Mouse (Mus musculus) megakaryocyte, embryonic 14.5 days (primary cell): ENCODE measurements around the gene Gse1. TPM values are rescaled to one million over a fixed set of nuclear protein-coding genes. Genes with fewer than 3 reads are reported as not detected.
A peak's percentile ranks its signal among the peaks of the same experiment; 100 is the strongest.

Experiments used
- H3K27me3 ChIP-seq: replicated peaks from 2 replicates; pipeline ENCODE3; 2012; ENCODE audit warnings: inconsistent platforms
- H3K36me3 ChIP-seq: replicated peaks from 2 replicates; pipeline ENCODE3; 2012; ENCODE audit warnings: low read length, inconsistent platforms, mixed read lengths
- H3K4me1 ChIP-seq: 2 replicates; pipeline ENCODE4 v1.6.1; 2012; ENCODE audit warnings: inconsistent platforms
- H3K4me3 ChIP-seq: replicated peaks from 2 replicates; pipeline ENCODE3; 2012; ENCODE audit warnings: moderate library complexity, mild to moderate bottlenecking, inconsistent platforms
- H3K9me3 ChIP-seq: 2 replicates; pipeline ENCODE4 v1.6.1; 2012; ENCODE audit warnings: inconsistent platforms
- FLI1 ChIP-seq: IDR thresholded peaks from 2 replicates; pipeline ENCODE4 v1.6.1; 2012; ENCODE audit warnings: low read length, inconsistent platforms, mixed read lengths
- GATA1 ChIP-seq: IDR thresholded peaks from 3 replicates; pipeline ENCODE4 v1.6.1; 2012; ENCODE audit warnings: mixed read lengths, low read length, inconsistent platforms, borderline replicate concordance
- polyA plus RNA-seq: library from polyadenylated mRNA; stranded (reverse); fragments of >175 nt; gene quantifications from 2 replicates; pipeline ENCODE4 v1.2.3, GENCODE M21; 2012; ENCODE audit warnings: low replicate concordance; ENCODE audit not compliant: insufficient read depth

Gene Gse1
- polyA plus RNA-seq, 1 experiment, result 163 TPM

DNA sequence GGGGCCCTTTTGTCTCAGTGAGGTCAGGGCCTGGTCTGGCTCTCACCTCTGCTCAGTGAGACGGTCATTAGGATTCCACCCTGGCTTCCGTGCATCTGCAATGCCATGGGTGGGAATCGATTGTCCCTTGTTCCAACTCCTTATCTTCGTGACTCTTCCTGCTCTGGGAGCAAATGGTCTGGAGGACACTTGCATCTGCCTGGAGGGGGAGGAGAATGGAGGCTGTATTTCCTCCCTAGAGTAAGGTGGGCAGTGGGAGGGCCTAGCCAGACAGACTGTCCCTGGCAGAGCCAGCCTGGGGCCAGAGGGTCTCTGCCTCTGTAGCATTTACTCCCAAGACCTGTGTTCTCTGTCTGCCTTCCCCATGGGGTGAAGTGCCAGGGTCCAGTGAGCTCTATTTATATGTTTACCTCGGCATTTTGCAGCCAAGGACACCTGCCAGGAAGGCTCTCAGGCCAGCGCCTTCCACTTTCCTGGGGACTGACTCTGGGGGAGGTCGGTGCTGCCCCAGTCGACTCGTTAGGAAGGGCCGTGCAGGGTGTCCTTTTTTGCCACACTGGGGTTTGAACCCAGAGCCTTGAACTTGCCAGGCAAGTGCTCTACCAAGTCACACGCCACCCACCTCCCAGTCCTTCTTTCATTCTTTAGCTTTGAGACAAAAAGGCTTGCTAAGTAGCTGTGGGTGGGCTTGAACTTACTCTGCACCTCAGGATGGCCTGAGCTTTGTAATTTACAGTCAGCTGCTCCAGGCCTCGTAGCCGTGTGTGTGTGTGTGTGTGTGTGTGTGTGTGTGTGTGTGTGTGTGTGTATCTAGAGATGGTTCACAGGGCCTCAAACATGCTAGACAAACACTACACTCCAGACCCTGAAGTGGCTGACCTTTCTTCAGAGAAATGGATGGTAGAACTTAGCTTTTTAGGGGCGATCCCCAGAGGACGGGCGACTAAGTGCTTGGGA is 265.5 kb downstream of the Gse1 start:
- Histone ChIP-seq H3K9me3 (no peaks in the 10 kb centered on the region), H3K4me3 (peak overlapping the region; percentile 100), H3K4me1 (peaks cover 81% of the 10 kb centered on the region), H3K27me3 (no peaks in the 10 kb centered on the region), H3K36me3 (peaks cover 88% of the 10 kb centered on the region)
- TF ChIP-seq FLI1 (no peak), GATA1 (no peak)

DNA sequence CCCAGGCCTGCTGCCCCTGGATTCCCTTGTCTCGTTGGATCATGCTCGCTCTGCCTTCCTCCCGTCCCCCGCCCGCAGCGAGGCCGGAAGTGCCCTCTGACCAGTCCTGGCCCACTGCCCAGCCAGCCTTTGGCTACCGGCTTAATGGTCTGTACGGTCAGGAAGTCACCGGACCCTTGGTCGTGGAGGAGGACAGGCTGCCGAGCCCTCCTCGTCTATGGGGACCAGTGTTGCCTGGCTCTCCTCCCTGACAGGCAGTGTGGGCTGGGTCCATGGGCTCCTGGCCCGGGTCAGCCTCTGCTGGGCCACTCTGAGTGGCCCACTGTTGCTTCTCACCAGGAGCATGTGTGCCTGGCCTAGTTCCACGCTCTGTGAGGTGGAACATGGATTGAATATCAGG is 266.6 kb downstream of the Gse1 start:
- H3K4me1 ChIP-seq, result peaks cover 92% of the 10 kb centered on the region
- H3K36me3 ChIP-seq, result peaks cover 95% of the 10 kb centered on the region
- TF ChIP-seq FLI1, result no peak
- TF ChIP-seq GATA1, result no peak
- no peaks in the 10 kb centered on the region for H3K27me3 ChIP-seq
- H3K9me3 ChIP-seq, result no peaks in the 10 kb centered on the region
- H3K4me3 ChIP-seq, result peak overlapping the region; percentile 87

DNA sequence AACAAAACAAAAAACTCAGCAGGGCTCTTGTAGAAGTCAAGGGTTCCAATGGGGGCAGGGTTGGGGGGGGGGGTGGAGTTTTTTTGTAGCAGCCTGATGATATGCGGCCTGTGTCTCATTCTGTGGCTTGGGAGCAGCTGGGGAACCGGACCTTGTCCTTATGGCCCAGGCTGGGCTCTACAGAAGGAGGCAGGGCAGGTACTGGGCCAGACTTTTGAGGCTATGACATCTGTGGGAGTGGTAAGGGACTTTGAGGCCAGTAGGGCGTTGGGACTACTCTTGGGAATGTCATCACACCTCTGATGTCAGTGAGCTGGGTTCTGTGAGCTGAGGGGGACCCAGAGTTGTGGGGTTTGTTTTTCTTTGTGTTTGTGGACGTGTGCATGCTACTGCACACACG is 267.2 kb downstream of the Gse1 start:
- TF ChIP-seq FLI1, result no peak
- no peak for TF ChIP-seq GATA1
- no peaks in the 10 kb centered on the region for H3K9me3 ChIP-seq
- peaks cover 95% of the 10 kb centered on the region for H3K36me3 ChIP-seq
- peak overlapping the region; percentile 77 for H3K4me3 ChIP-seq
- peaks cover 98% of the 10 kb centered on the region for H3K4me1 ChIP-seq
- no peaks in the 10 kb centered on the region for H3K27me3 ChIP-seq

DNA sequence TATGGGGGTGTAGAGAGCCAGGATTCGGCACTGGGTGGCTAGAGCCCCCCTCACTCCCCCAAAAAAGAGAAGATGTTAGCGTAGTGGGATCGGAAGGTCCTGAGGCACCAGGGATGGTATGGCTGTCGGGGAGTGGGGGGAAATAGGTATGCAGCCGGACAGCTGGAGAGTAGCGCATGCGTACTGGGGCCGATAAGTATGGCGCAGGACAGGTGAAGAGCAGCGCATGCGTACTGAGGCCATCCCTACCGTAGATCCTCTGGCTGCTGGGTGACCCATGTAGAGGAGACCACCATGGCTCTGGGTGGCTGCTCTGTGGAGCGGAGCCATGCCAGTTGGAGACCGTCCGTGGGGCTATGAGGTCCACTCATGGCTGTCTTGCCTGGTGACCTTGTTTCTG is 268.2 kb downstream of the Gse1 start:
- H3K9me3 ChIP-seq, result no peaks in the 10 kb centered on the region
- peaks cover 100% of the 10 kb centered on the region for H3K4me1 ChIP-seq
- TF ChIP-seq FLI1, result no peak
- TF ChIP-seq GATA1, result no peak
- H3K36me3 ChIP-seq, result peaks cover 95% of the 10 kb centered on the region
- H3K27me3 ChIP-seq, result no peaks in the 10 kb centered on the region
- peak overlapping the region; percentile 85 for H3K4me3 ChIP-seq

DNA sequence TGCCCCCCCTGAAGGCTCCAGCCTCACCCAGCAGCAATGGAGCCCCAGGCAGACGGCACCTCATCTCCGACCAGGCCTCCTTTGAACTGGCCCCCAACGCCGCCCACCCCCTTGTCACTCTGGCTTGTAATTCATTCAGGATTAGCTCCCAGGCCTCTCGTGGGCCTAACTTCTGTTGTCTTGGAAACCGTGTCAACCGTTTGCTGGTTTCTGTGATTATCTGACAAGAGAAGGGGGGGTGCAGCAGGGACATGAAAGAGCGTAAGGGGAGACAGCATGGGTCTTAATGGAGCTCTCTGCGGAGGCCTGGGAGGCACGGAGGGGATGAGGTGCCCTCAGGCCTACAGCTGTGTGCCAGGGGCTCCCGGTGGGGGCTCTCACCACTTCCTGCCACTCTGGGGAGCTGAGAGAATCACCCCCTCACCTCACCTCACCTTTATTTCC is 269.3 kb downstream of the Gse1 start:
- no peaks in the 10 kb centered on the region for H3K27me3 ChIP-seq
- H3K36me3 ChIP-seq, result peaks cover 89% of the 10 kb centered on the region
- H3K4me1 ChIP-seq, result peaks cover 100% of the 10 kb centered on the region
- TF ChIP-seq FLI1 (no peak), GATA1 (no peak)
- no peaks in the 10 kb centered on the region for H3K9me3 ChIP-seq
- H3K4me3 ChIP-seq, result peak overlapping the region; percentile 85

GRCm38 (mm10) chr8:120498349-120498831 is 270.1 kb downstream of the Gse1 start:
- H3K4me3 ChIP-seq, result peak overlapping the region; percentile 85
- H3K4me1 ChIP-seq, result peaks cover 100% of the 10 kb centered on the region

DNA sequence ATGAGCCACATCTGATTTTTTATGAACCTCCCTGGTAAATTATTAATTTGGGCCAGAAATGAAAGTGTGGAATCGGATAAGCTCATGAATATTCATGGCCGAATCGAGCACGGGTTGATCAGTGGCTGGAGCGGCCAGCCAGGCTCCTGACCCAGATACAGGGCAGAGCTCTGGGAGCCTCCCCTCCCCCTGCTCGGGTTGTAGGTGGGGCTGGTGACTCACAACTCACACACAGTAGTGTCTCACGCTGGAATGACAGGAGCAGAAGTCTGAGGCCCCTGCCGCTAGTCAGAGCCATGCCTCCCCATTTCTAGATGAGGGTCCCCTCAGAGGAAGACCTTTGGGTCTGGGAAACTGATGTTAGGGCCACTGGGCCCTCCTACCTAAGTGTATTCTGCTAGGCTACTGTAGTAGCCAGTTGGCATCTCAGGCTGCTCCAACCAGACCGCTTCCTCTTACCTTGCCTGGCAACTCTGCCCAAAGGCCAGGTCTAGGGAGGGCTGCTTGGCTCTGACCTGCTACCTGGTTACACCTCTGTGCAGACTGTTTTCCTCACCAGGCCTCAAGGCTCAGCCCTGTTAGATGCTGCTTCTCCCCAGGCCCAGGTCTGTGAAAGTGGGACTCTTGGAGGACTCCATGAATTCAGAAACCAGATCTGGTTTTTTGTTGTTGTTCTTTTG is 270.8 kb downstream of the Gse1 start:
- no peaks in the 10 kb centered on the region for H3K27me3 ChIP-seq
- TF ChIP-seq FLI1 (no peak), GATA1 (no peak)
- peak overlapping the region; percentile 85 for H3K4me3 ChIP-seq
- H3K4me1 ChIP-seq, result peaks cover 100% of the 10 kb centered on the region
- peaks cover 88% of the 10 kb centered on the region for H3K36me3 ChIP-seq
- no peaks in the 10 kb centered on the region for H3K9me3 ChIP-seq

More at GRCm38 (mm10) chr8:120498349-120498831, 270.1 kb downstream of the Gse1 start:
- no peaks in the 10 kb centered on the region for H3K27me3 ChIP-seq
- H3K9me3 ChIP-seq, result no peaks in the 10 kb centered on the region
- TF ChIP-seq FLI1, result no peak
- TF ChIP-seq GATA1, result no peak
- peaks cover 89% of the 10 kb centered on the region for H3K36me3 ChIP-seq

GRCm38 (mm10) chr8:120500701-120501261 is 272.5 kb downstream of the Gse1 start:
- TF ChIP-seq FLI1 (no peak), GATA1 (no peak)
- no peaks in the 10 kb centered on the region for H3K27me3 ChIP-seq
- H3K4me1 ChIP-seq, result peaks cover 100% of the 10 kb centered on the region
- peak overlapping the region; percentile 84 for H3K4me3 ChIP-seq
- H3K9me3 ChIP-seq, result no peaks in the 10 kb centered on the region
- H3K36me3 ChIP-seq, result peaks cover 87% of the 10 kb centered on the region

GRCm38 (mm10) chr8:120501426-120501825 is 273.2 kb downstream of the Gse1 start:
- no peaks in the 10 kb centered on the region for H3K27me3 ChIP-seq
- peak overlapping the region; percentile 84 for H3K4me3 ChIP-seq
- no peak for TF ChIP-seq FLI1
- TF ChIP-seq GATA1, result no peak
- peaks cover 100% of the 10 kb centered on the region for H3K4me1 ChIP-seq
- H3K36me3 ChIP-seq, result peaks cover 89% of the 10 kb centered on the region
- H3K9me3 ChIP-seq, result no peaks in the 10 kb centered on the region
